ENCODE assay signal across 8 mouse cellular contexts in the genomic region with DNA sequence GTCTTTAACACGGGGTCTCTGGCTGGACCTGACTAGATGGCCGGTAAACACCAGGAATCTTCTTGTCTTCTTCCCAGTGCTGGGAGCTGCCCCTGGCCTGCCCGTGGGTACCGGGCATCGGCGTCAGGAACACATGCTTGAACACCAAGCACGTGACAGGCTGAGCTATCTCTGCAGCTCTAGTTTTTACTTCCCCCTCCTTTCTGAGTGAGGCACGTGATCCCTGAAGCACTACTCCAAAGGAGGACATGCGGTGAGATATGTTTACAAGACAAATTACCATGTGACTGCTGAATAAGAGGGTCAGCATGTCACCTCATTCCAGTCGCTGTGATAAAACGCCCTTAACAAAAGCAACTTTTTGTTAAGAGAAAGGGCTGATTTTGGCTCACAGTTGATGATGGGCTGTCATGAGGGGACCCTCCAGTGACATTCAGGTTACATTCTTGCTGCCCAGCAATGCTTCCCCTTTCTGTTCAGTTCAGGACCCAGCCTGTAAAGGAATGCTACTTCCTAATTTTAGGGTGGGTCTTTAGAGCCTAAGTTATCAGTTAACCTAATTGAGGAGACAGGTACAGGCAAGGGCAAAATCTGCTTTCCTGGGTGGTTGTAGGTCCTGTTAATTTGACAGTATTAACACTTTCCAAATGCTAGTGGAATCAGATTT.
A peak's percentile ranks its signal among the peaks of the same experiment; 100 is the strongest.
DNase-seq lines count a peak whose midpoint lies in the region; ATAC-seq lines count a peak whose summit lies in the region.

No protein-coding gene starts in this region.

- no peak overlapping the region for H3K9ac ChIP-seq in neural tube, embryonic 15.5 days (replicated peaks)

- no peaks in the 10 kb centered on the region for H3K4me1 ChIP-seq in neural tube, embryonic 15.5 days
- peaks cover 15% of the 10 kb centered on the region for H3K4me1 ChIP-seq in hindbrain, embryonic 10.5 days (replicated peaks)

- intact Hi-C loops in heart, postnatal 36 days (cut with DNase I) = no loop called here

- no peak overlapping the region for H3K27ac ChIP-seq in neural tube, embryonic 15.5 days (replicated peaks)
- no peak overlapping the region for H3K27ac ChIP-seq in hindbrain, embryonic 10.5 days

- H3K4me3 ChIP-seq in neural tube, embryonic 15.5 days (replicated peaks) = no peak overlapping the region
- H3K4me3 ChIP-seq in hindbrain, embryonic 10.5 days = no peak overlapping the region

- no peaks in the 10 kb centered on the region for H3K27me3 ChIP-seq in neural tube, embryonic 15.5 days (replicated peaks)
- H3K27me3 ChIP-seq in hindbrain, embryonic 10.5 days (ENCODE audit: insufficient read depth, poor library complexity, severe bottlenecking) = no peaks in the 10 kb centered on the region

- WGBS in neural tube, embryonic 15.5 days = 37% methylated on average over 11 of the region's 11 CpGs
- 42% methylated on average over 11 of the region's 11 CpGs for WGBS in hindbrain, embryonic 10.5 days

- H3K36me3 ChIP-seq in neural tube, embryonic 15.5 days = no peaks in the 10 kb centered on the region
- no peaks in the 10 kb centered on the region for H3K36me3 ChIP-seq in hindbrain, embryonic 10.5 days

- no peak overlapping the region for H3K4me2 ChIP-seq in neural tube, embryonic 15.5 days

- ATAC-seq in neural tube, embryonic 15.5 days (ENCODE audit: low FRiP score) = no peak

- no peaks in the 10 kb centered on the region for H3K9me3 ChIP-seq in neural tube, embryonic 15.5 days (replicated peaks)
- H3K9me3 ChIP-seq in hindbrain, embryonic 10.5 days = no peaks in the 10 kb centered on the region

- peak; percentile 26 for DNase-seq in neural tube, embryonic 10.5 days (ENCODE audit: extremely low spot score, low spot score)
- DNase-seq in heart, postnatal 36 days = peak; percentile 23 to 28
- peak; percentile 37 to 38 for DNase-seq in lung, postnatal 4 days
- peak; percentile 25 for DNase-seq in thymus, postnatal 4 days
- DNase-seq in hindbrain, embryonic 10.5 days (ENCODE audit: low spot score) = no peak
- no peak for DNase-seq in right cerebral cortex, postnatal 4 days
- no peak for DNase-seq in layer of hippocampus, postnatal 10 days (ENCODE audit: low spot score in 2 of 2)

Comparison
In these comparisons a context has a peak if more than half of its experiments do, and no peak if none do; other contexts are left out.
1. DNase-seq: peak in neural tube, embryonic 10.5 days (single experiment), heart, postnatal 36 days (2 of 2), lung, postnatal 4 days (2 of 2) and thymus, postnatal 4 days (single experiment); none in hindbrain, embryonic 10.5 days (single experiment), right cerebral cortex, postnatal 4 days (single experiment) and layer of hippocampus, postnatal 10 days (0 of 2).